Mouse (Mus musculus) intestine, postnatal 0 days (tissue): ENCODE data around the gene Ncapg2. TPM values are rescaled to one million over a fixed set of nuclear protein-coding genes. Genes with fewer than 3 reads are reported as not detected.

ENCODE experiments used
- ATAC-seq: fragments of 200-750 bp; cut with Nextera tagmentation; 2 replicates; pipeline ENCODE4 v1.8.0; 2017; ENCODE audit warnings: mild to moderate bottlenecking, moderate TSS enrichment, moderate library complexity
- H3K27ac ChIP-seq: fragments of 300-500 bp; sonication (generic); 2 replicates; pipeline ENCODE4 v1.5.1; 2014; ENCODE audit warnings: mild to moderate bottlenecking, low read depth, low read length, moderate library complexity
- H3K27me3 ChIP-seq: fragments of 300-500 bp; sonication (generic); replicated peaks from 2 replicates; pipeline ENCODE4 v1.6.1; 2014; ENCODE audit warnings: low read length, mixed read lengths; ENCODE audit not compliant: control insufficient read depth, insufficient read depth
- H3K36me3 ChIP-seq: fragments of 300-500 bp; sonication (generic); 2 replicates; pipeline ENCODE4 v1.6.1; 2014; ENCODE audit warnings: mild to moderate bottlenecking, moderate library complexity; ENCODE audit not compliant: control insufficient read depth, insufficient read depth
- H3K4me1 ChIP-seq: fragments of 300-500 bp; sonication (generic); replicated peaks from 2 replicates; pipeline ENCODE4 v1.6.1; 2014; ENCODE audit warnings: antibody characterized with exemption, low read length, mixed read lengths; ENCODE audit not compliant: control insufficient read depth, insufficient read depth
- H3K4me2 ChIP-seq: fragments of 300-500 bp; sonication (generic); replicated peaks from 2 replicates; pipeline ENCODE4 v1.6.1; 2014; ENCODE audit warnings: low read depth, mild to moderate bottlenecking, moderate library complexity
- H3K4me3 ChIP-seq: fragments of 300-500 bp; sonication (generic); 2 replicates; pipeline ENCODE4 v1.5.1; 2014; ENCODE audit warnings: low read depth, low read length
- H3K9ac ChIP-seq: fragments of 300-500 bp; sonication (generic); 2 replicates; pipeline ENCODE4 v1.6.1; 2014; ENCODE audit warnings: mild to moderate bottlenecking, low read depth, low read length
- H3K9me3 ChIP-seq: fragments of 300-500 bp; sonication (generic); 2 replicates; pipeline ENCODE4 v1.6.1; 2016; ENCODE audit warnings: mixed run types; ENCODE audit not compliant: control insufficient read depth
- CTCF ChIP-seq: sonication (generic); IDR thresholded peaks from 2 replicates; pipeline ENCODE4 v1.5.1; 2016; ENCODE audit warnings: low read depth, mild to moderate bottlenecking, control low read depth, antibody characterized with exemption, moderate library complexity
- WGBS: fragments of 180-500 bp; shearing (Covaris S2); extraction: QIAGEN DNeasy Blood & Tissue Kit; methylation state at CpG from one replicate; pipeline ENCODE4 v1.1.7; 2014; 5-methylcytosine and 5-hydroxymethylcytosine counted together
- polyA plus RNA-seq: library from polyadenylated mRNA; unstranded; fragments of >200 nt; fragmentation: Nextera tagmentation; extraction: Ambion mirVana; gene quantifications from 2 replicates; pipeline ENCODE4 v1.2.1, GENCODE M21; 2015

The Ncapg2 gene
- polyA plus RNA-seq, 1 experiment from 2014 or later = 9.4 TPM

DNA sequence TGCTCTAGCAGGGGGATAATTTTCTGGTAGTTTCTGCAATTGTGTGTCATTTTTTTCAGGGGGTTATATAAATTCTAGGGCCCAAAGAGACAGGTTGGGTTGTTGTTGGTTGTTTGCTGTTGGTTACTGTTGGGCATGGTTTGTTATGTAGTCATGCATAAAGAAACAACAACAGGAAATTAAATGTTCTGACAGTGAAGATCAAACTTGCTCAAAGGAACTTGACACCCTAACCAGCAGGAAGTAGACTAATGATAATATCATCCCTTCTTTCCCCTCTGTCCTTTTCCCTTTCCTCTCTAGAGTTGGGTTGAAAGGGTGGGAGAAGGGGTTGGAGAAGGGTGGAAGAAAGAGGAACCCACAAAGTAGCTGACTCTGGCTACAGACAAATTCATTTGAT is 21.2 kb upstream of the Ncapg2 start:
- Histone ChIP-seq H3K9me3 (no peaks in the 10 kb centered on the region), H3K9ac (no peak overlapping the region), H3K36me3 (peaks cover 12% of the 10 kb centered on the region; the same call in 1 of the 2 replicates), H3K4me2 (no peak overlapping the region), H3K27ac (no peak overlapping the region), H3K4me3 (no peak overlapping the region), H3K27me3 (no peaks in the 10 kb centered on the region), H3K4me1 (no peaks in the 10 kb centered on the region)
- TF ChIP-seq CTCF = no peak
- ATAC-seq = no peak

DNA sequence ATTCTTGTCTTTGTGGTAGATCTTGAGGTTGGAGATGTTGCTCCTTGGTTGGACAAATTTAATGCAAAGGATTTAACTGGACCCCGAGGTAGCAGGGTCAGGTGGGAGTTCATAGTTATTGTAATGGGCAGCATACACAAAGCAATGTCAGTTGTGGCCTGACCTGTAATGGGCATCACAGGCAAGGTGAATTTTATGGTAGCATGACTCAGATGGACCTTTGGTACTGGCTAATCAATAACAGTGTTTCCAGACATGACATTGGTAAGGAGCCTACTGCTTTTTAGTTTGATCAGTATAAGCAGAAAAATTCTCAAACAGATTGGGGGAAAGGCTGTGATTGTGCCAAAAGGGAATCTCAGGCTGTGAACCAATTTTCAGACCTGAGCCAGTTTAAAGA is 18.4 kb upstream of the Ncapg2 start:
- Histone ChIP-seq H3K4me3 (no peak overlapping the region), H3K4me2 (no peak overlapping the region), H3K27me3 (no peaks in the 10 kb centered on the region), H3K27ac (no peak overlapping the region), H3K36me3 (no peaks in the 10 kb centered on the region), H3K9ac (no peak overlapping the region), H3K9me3 (no peaks in the 10 kb centered on the region), H3K4me1 (no peaks in the 10 kb centered on the region)
- TF ChIP-seq CTCF = no peak
- ATAC-seq = peak; percentile 70
- WGBS = 74% methylated on average over 1 of the region's 1 CpGs

DNA sequence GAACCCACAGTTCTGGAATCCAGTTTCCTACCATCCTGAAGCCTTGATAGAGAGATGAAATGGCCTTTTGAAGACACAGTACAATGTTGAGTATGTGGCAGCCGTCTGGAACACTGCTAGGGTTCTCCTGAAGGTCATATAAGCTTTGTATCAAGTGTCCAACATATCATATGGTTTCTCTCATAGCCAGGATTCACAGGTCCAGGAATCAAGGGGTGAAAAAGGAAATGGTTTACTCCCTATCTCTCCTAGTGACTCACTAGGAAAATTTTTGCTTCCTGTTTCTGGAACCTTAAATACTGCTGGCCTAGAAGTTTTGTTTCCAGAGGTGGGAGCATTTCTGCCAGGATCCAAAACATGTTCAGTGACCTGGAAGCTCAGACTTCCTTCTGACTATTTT is 15.3 kb upstream of the Ncapg2 start:
- 46% methylated on average over 1 of the region's 1 CpGs for WGBS
- Histone ChIP-seq H3K4me2 (no peak overlapping the region), H3K36me3 (no peaks in the 10 kb centered on the region), H3K4me3 (no peak overlapping the region), H3K9me3 (no peaks in the 10 kb centered on the region), H3K4me1 (no peaks in the 10 kb centered on the region), H3K27ac (no peak overlapping the region), H3K9ac (no peak overlapping the region), H3K27me3 (no peaks in the 10 kb centered on the region)
- no peak for ATAC-seq
- no peak for TF ChIP-seq CTCF

DNA sequence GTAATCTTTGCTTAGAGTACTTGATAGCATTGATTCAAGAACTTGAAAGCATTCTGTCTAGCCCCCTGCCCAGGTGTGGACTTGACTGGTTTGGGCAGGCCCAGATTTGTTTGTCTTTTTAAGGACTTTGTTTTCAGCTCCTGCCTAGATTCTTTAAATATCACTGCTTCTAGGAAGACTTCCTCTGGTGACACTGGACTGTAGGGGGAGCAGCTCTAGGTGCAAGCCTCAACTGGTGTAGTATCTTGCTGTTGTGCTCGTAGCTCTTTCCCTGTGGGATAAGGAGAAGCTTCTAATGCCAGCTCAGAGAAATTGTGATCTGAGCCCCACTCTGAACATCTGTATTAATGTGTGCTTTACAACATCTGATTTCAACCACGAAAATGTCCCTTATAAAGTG is 10.9 kb upstream of the Ncapg2 start:
- no peak for ATAC-seq
- TF ChIP-seq CTCF = peak; percentile 40
- WGBS = 69% methylated on average over 2 of the region's 2 CpGs
- Histone ChIP-seq H3K27ac (no peak overlapping the region), H3K4me1 (no peaks in the 10 kb centered on the region), H3K27me3 (no peaks in the 10 kb centered on the region), H3K9me3 (no peaks in the 10 kb centered on the region), H3K4me3 (no peak overlapping the region), H3K36me3 (no peaks in the 10 kb centered on the region), H3K9ac (no peak overlapping the region), H3K4me2 (no peak overlapping the region)

DNA sequence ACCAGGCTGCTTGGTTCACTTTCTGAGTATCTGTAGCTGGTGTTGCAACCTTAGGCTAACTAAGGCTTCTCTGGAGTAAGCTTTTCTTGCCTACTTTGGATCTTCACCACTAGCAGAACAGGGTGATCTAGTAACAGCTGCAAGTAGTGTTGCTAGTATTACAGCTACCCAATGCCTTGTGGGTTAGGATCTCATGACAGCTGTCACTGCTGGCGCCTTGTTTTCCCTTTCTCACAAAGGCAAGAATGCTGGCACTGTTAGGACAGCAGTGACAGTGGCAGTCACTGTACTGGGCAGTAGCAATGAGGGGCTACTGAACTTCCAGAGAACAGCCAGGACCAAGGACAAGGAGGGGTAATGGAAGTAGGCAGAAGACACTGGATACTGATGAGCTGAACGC is 9.9 kb upstream of the Ncapg2 start:
- Histone ChIP-seq H3K9ac (no peak overlapping the region), H3K4me3 (no peak overlapping the region), H3K36me3 (no peaks in the 10 kb centered on the region), H3K27ac (no peak overlapping the region), H3K9me3 (no peaks in the 10 kb centered on the region), H3K27me3 (no peaks in the 10 kb centered on the region), H3K4me2 (no peak overlapping the region), H3K4me1 (no peaks in the 10 kb centered on the region)
- 88% methylated on average over 2 of the region's 2 CpGs for WGBS
- ATAC-seq = no peak
- no peak for TF ChIP-seq CTCF

DNA sequence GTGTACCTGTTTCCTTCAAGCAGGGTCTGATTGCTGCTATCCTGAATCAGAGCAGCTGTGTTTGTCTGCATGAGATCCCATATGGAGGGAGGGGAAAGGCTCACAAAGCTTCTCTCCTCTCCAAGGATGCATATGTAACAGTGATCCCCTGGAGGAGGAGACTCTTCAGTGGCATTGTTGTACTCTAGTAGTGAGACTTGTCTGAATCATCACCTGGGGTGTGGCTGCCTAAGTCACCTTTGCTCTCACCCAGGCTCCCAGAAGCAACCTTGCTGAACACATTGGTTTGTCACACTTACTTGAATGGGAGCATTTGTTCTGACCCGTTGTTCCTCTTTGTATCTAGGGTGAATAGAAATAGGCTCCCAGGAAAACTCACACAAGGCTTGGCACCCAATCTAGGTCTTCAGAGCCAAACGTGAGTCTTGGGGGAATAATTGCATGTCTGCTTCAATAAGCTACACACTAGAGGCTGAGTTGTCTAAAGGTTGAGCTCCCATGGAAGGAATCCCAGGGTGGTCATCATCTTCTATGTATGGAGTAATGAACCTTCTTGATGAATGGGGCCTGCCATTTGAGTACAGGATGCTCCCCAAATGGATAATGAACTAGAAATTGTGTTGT is 9.0 kb upstream of the Ncapg2 start:
- no peak overlapping the region for H3K27ac ChIP-seq
- TF ChIP-seq CTCF = no peak
- no peaks in the 10 kb centered on the region for H3K9me3 ChIP-seq
- peak; percentile 47; the same call in 1 of the 2 replicates for ATAC-seq
- no peak overlapping the region for H3K9ac ChIP-seq
- no peak overlapping the region for H3K4me2 ChIP-seq
- H3K27me3 ChIP-seq = no peaks in the 10 kb centered on the region
- H3K36me3 ChIP-seq = no peaks in the 10 kb centered on the region
- WGBS = 53% methylated on average over 2 of the region's 2 CpGs
- H3K4me3 ChIP-seq = no peak overlapping the region
- H3K4me1 ChIP-seq = no peaks in the 10 kb centered on the region
